Mouse (Mus musculus) C2C12 (cell line): Measurements from ENCODE around the gene Gpr146.
"Not testable (repeated sequence)": the region's sequence is repeated elsewhere in the genome, so short reads cannot be mapped to it uniquely, and the experiment has no call there.

Experiments used
- CTCF ChIP-seq: IDR thresholded peaks from one replicate; pipeline ENCODE4 v1.5.1; 2011; ENCODE audit not compliant: control insufficient read depth, insufficient read depth, insufficient read length
- MYOG ChIP-seq: IDR thresholded peaks from one replicate; pipeline ENCODE4 v1.6.1; 2011; ENCODE audit not compliant: control insufficient read depth, insufficient read length; ENCODE audit errors: extremely low read depth
- USF1 ChIP-seq: IDR thresholded peaks from one replicate; pipeline ENCODE4 v1.6.1; 2011; ENCODE audit warnings: low read depth, mild to moderate bottlenecking, control low read depth, moderate library complexity

GRCm38 (mm10) chr5:139334394-139334793 lies 43.1 kb upstream of the Gpr146 start:
- not testable (repeated sequence) for TF ChIP-seq MYOG, CTCF, USF1
